Mouse (Mus musculus): ENCODE measurements around the gene Gpx4.

The Gpx4 gene

GRCm38 (mm10) chr10:80086847-80087246 is 39.9 kb downstream of the Gpx4 start:
- Histone ChIP-seq H3K36me3 (ENCODE audit: control insufficient read depth, insufficient read depth, low read length, poor library complexity, severe bottlenecking) (peaks cover 7% of the 10 kb centered on the region), H3K27me3 (ENCODE audit: control insufficient read depth, insufficient read depth, low read length, poor library complexity, severe bottlenecking) (no peaks in the 10 kb centered on the region)
- no peak for DNase-seq (ENCODE audit: low read depth, low spot score)

GRCm38 (mm10) chr10:80087483-80087882 is 40.5 kb downstream of the Gpx4 start:
- Histone ChIP-seq H3K27me3 (ENCODE audit: control insufficient read depth, insufficient read depth, low read length, poor library complexity, severe bottlenecking) (no peaks in the 10 kb centered on the region), H3K36me3 (ENCODE audit: control insufficient read depth, insufficient read depth, low read length, poor library complexity, severe bottlenecking) (peaks cover 5% of the 10 kb centered on the region)
- DNase-seq (ENCODE audit: low read depth, low spot score): peak; percentile 43

GRCm38 (mm10) chr10:80089146-80089545 is 42.2 kb downstream of the Gpx4 start:
- DNase-seq (ENCODE audit: low read depth, low spot score): no peak
- Histone ChIP-seq H3K27me3 (ENCODE audit: control insufficient read depth, insufficient read depth, low read length, poor library complexity, severe bottlenecking) (no peaks in the 10 kb centered on the region), H3K36me3 (ENCODE audit: control insufficient read depth, insufficient read depth, low read length, poor library complexity, severe bottlenecking) (peaks cover 4% of the 10 kb centered on the region; the same call in 1 of the 2 replicates)

GRCm38 (mm10) chr10:80091527-80091926 is 44.6 kb downstream of the Gpx4 start:
- no peaks in the 10 kb centered on the region for H3K27me3 ChIP-seq (ENCODE audit: control insufficient read depth, insufficient read depth, low read length, poor library complexity, severe bottlenecking)
- no peaks in the 10 kb centered on the region for H3K36me3 ChIP-seq (ENCODE audit: control insufficient read depth, insufficient read depth, low read length, poor library complexity, severe bottlenecking)
- DNase-seq (ENCODE audit: low read depth, low spot score): no peak

GRCm38 (mm10) chr10:80092690-80093089 is 45.7 kb downstream of the Gpx4 start:
- no peak for DNase-seq (ENCODE audit: low read depth, low spot score)
- no peaks in the 10 kb centered on the region for H3K27me3 ChIP-seq (ENCODE audit: control insufficient read depth, insufficient read depth, low read length, poor library complexity, severe bottlenecking)
- H3K36me3 ChIP-seq (ENCODE audit: control insufficient read depth, insufficient read depth, low read length, poor library complexity, severe bottlenecking): no peaks in the 10 kb centered on the region

- Histone ChIP-seq H3K27me3 (ENCODE audit: control insufficient read depth, insufficient read depth, low read length, poor library complexity, severe bottlenecking) (no peaks in the 10 kb centered on the region), H3K36me3 (ENCODE audit: control insufficient read depth, insufficient read depth, low read length, poor library complexity, severe bottlenecking) (no peaks in the 10 kb centered on the region)
- DNase-seq (ENCODE audit: low read depth, low spot score): no peak
Measured at GRCm38 (mm10) chr10:80094085-80094484, 47.1 kb downstream of the Gpx4 start.

GRCm38 (mm10) chr10:80094684-80095083 is 47.7 kb downstream of the Gpx4 start:
- DNase-seq (ENCODE audit: low read depth, low spot score): no peak
- Histone ChIP-seq H3K27me3 (ENCODE audit: control insufficient read depth, insufficient read depth, low read length, poor library complexity, severe bottlenecking) (no peaks in the 10 kb centered on the region), H3K36me3 (ENCODE audit: control insufficient read depth, insufficient read depth, low read length, poor library complexity, severe bottlenecking) (no peaks in the 10 kb centered on the region)

- DNase-seq (ENCODE audit: low read depth, low spot score): no peak
- Histone ChIP-seq H3K27me3 (ENCODE audit: control insufficient read depth, insufficient read depth, low read length, poor library complexity, severe bottlenecking) (no peaks in the 10 kb centered on the region), H3K36me3 (ENCODE audit: control insufficient read depth, insufficient read depth, low read length, poor library complexity, severe bottlenecking) (no peaks in the 10 kb centered on the region)
Measured at GRCm38 (mm10) chr10:80095547-80095946, 48.6 kb downstream of the Gpx4 start.

- no peak for DNase-seq (ENCODE audit: low read depth, low spot score)
- Histone ChIP-seq H3K36me3 (ENCODE audit: control insufficient read depth, insufficient read depth, low read length, poor library complexity, severe bottlenecking) (no peaks in the 10 kb centered on the region), H3K27me3 (ENCODE audit: control insufficient read depth, insufficient read depth, low read length, poor library complexity, severe bottlenecking) (no peaks in the 10 kb centered on the region)
Measured at GRCm38 (mm10) chr10:80097275-80097674, 50.3 kb downstream of the Gpx4 start.

- no peak for DNase-seq (ENCODE audit: low read depth, low spot score)
- Histone ChIP-seq H3K27me3 (ENCODE audit: control insufficient read depth, insufficient read depth, low read length, poor library complexity, severe bottlenecking) (no peaks in the 10 kb centered on the region), H3K36me3 (ENCODE audit: control insufficient read depth, insufficient read depth, low read length, poor library complexity, severe bottlenecking) (no peaks in the 10 kb centered on the region)
Measured at GRCm38 (mm10) chr10:80098630-80099029, 51.7 kb downstream of the Gpx4 start.

DNA sequence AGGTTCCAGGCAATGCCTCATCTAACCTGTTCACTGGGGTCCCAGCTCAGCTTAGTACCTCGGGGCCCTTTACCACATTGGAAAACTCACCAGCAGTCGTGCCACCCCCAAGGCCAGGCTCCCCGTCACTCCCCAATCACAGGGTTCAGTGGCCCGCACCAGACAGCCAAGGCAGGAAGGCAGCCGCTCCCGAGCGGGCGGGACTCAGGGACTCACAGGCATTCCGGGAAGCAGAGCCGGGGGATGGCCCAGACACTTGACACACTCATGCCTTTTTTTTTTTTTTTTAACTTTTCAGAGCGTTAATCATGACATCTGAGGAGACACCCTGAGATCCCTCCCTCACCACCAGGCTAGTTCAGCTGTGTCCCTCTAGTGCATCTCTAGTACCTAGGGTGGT is 54.0 kb downstream of the Gpx4 start:
- DNase-seq (ENCODE audit: low read depth, low spot score): no peak
- H3K27me3 ChIP-seq (ENCODE audit: control insufficient read depth, insufficient read depth, low read length, poor library complexity, severe bottlenecking): no peaks in the 10 kb centered on the region
- no peaks in the 10 kb centered on the region for H3K36me3 ChIP-seq (ENCODE audit: control insufficient read depth, insufficient read depth, low read length, poor library complexity, severe bottlenecking)

GRCm38 (mm10) chr10:80102216-80102915 is 55.4 kb downstream of the Gpx4 start:
- H3K27me3 ChIP-seq (ENCODE audit: control insufficient read depth, insufficient read depth, low read length, poor library complexity, severe bottlenecking): no peaks in the 10 kb centered on the region
- DNase-seq (ENCODE audit: low read depth, low spot score): peak; percentile 91
- H3K36me3 ChIP-seq (ENCODE audit: control insufficient read depth, insufficient read depth, low read length, poor library complexity, severe bottlenecking): no peaks in the 10 kb centered on the region

DNA sequence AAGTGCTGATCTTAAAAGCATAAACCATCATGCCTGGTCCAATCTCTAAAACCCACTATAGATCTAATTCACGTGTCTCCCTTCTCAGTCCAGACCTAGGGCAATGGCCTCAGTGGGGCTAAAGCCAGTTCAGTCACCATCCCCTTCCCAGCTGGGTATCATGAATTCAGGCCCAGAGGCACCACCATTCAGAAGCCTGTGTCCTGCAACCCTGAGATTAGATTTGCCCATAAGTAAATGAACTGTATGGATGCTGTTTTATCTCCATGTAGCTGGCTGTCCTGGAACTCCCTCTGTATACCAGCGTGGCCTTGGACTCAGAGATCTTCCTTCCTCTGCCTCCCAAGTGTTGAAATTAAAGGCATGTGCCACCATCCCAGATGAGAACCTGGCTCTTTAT is 56.1 kb downstream of the Gpx4 start:
- no peaks in the 10 kb centered on the region for H3K27me3 ChIP-seq (ENCODE audit: control insufficient read depth, insufficient read depth, low read length, poor library complexity, severe bottlenecking)
- no peak for DNase-seq (ENCODE audit: low read depth, low spot score)

GRCm38 (mm10) chr10:80104181-80104580 is 57.2 kb downstream of the Gpx4 start:
- Histone ChIP-seq H3K36me3 (ENCODE audit: control insufficient read depth, insufficient read depth, low read length, poor library complexity, severe bottlenecking) (no peaks in the 10 kb centered on the region), H3K27me3 (ENCODE audit: control insufficient read depth, insufficient read depth, low read length, poor library complexity, severe bottlenecking) (no peaks in the 10 kb centered on the region)
- DNase-seq (ENCODE audit: low read depth, low spot score): no peak

More for the DNA sequence above, 56.1 kb downstream of the Gpx4 start:
- no peaks in the 10 kb centered on the region for H3K36me3 ChIP-seq (ENCODE audit: control insufficient read depth, insufficient read depth, low read length, poor library complexity, severe bottlenecking)

- no peaks in the 10 kb centered on the region for H3K27me3 ChIP-seq (ENCODE audit: control insufficient read depth, insufficient read depth, low read length, poor library complexity, severe bottlenecking)
- DNase-seq (ENCODE audit: low read depth, low spot score): peak; percentile 71
- no peaks in the 10 kb centered on the region for H3K36me3 ChIP-seq (ENCODE audit: control insufficient read depth, insufficient read depth, low read length, poor library complexity, severe bottlenecking)
Measured at GRCm38 (mm10) chr10:80105460-80105859, 58.5 kb downstream of the Gpx4 start, which contains the start of gene Sbno2. TSS of gene Sbno2 (minus strand) at chr10:80105571.

- H3K36me3 ChIP-seq (ENCODE audit: control insufficient read depth, insufficient read depth, low read length, poor library complexity, severe bottlenecking): no peaks in the 10 kb centered on the region
- DNase-seq (ENCODE audit: low read depth, low spot score): no peak
- H3K27me3 ChIP-seq (ENCODE audit: control insufficient read depth, insufficient read depth, low read length, poor library complexity, severe bottlenecking): no peaks in the 10 kb centered on the region
Measured at GRCm38 (mm10) chr10:80105926-80106325, 59.0 kb downstream of the Gpx4 start.

All from splenic B cell, adult 2 months (primary cell).